Mouse (Mus musculus): ENCODE results near the gene Egfl7.

Gene Egfl7

DNA sequence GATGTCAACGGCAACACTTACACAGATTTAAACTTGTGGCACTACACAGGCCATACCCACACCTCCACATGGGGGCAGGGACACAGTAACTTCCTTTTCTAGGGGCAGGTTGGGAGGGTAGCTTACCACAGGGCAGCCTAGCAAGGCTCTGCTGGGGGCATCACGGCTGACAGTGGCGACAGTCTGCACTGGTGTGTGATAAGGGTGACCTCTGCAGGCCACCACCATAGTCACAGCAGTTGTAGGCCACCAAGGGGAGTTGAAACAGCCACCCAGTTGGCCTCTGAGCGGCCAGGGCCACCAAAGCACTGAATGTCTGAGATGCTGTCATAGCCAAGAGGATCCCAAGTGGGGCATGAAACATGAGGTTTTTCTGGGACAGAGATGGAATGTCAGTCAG lies 13.6 kb upstream of the Egfl7 start:
- DNase-seq (ENCODE audit: low read depth, low spot score) = peak; percentile 85

DNA sequence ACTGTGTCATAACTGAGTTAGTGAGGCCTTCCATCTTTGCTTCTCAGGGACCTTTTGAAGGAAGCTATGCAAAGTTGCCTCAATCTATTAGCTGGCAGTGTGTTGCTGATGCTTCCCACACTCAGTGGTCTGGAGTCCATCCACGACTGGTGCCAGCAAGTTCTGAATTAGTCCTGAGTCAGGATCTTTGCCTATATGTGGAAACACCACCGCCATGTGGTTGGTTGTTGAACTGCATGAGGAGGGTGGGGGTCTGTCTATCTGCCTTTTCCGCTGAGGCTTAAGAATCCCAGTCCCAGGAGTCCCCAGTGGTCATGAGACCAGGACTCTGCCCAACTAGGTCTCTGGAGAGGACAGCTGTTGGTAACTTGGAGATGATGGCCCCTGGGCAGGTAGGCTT lies 9.8 kb upstream of the Egfl7 start:
- peak; percentile 69 for DNase-seq (ENCODE audit: low read depth, low spot score)

DNA sequence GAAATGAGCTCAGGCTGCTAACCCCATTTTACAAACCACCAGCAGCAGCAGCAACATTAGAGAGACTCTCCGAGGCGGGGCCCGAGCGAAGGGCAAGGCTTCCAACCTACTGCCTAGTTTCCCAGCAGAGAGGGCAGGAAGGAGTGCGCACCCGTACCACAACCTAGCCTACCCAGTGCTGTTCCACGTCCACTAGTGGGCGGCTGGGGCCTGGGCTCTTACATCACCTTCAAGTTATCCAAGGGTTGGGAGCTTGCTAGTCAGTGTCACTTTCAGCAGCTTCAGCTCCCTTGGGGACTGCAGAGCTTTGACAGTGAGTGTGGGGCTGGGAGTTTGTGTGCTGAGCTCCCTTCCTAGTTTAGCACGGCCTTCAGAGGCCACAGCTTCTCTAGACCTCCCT lies 8.4 kb upstream of the Egfl7 start:
- no peak for DNase-seq (ENCODE audit: low read depth, low spot score)

DNA sequence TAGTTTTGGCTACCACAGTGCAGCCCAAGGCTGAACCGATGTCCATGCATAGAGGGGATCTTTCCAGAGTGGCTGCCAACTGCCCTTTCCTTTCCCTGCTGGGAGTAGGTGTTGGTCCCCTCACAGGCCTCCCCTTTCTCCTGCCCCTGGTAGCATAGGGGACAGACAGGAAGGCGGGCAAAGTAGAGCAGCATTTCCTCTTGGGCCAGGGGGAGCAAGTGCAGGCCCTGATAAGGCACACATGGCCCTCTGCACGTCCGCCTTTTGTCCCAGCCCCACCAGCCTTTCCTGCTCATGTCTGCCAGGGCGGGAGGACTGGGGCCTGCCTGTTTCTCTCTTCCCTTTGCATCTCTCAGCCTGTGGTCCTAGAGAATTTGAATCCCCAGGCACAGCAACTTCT lies 8.0 kb upstream of the Egfl7 start:
- no peak for DNase-seq (ENCODE audit: low read depth, low spot score)

DNA sequence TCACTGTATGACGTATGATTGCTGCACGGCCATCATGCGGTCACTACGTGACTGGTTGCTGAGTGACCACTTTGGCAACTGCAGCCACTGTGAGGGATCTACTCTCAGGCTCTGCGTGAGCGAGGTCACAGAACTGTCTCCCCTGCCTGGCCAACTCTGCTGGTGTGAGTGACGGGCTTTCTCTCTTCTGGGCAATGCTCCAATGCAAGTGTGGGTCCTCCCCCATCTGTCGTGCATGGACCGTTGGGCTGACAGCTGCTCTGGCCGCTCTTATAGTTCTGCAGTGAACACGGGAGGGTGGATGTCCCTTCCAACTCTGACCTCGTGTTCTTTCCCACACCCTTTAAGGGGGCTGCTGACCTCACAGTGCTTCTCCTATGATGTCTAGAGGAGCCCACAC lies 6.4 kb upstream of the Egfl7 start:
- DNase-seq (ENCODE audit: low read depth, low spot score) = no peak

DNA sequence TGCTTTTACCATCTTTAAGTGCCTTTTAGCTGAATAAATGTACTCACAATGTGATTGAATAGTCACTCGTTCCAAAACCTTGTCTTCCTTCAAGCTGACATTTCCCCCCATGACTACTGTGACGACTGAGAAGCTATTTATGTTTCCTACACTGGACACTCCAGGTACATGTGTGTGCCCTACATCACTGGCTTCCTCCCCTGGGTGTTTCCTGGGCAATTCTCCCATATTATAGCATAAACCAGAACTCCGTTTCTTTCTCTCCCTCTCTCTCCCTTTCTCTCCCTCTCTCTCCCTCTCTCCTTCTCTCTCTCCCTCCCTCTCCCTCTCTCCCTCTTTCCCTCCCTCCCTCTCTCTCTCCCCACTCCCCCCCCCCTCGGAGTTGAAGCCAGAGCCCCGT lies 6.0 kb upstream of the Egfl7 start:
- no peak for DNase-seq (ENCODE audit: low read depth, low spot score)

DNA sequence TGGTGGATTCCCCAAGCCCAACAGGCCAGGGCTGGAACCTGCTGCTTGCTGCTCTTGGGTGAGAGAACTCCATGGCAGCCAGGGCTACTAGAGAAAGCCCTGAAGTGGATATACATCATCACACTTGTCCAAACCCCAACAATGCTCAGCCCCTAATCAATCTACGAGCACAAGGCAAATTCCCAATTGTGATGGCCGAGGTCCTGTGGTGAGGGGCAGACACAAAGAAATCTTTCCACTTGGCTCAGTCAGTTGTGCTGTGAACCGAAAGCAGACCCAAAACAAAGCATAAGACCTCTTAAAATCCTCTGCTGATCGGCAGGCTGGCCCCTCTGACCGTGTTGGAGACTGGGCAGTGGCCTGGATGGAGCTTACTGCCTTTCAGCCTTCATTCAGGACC lies 5.0 kb upstream of the Egfl7 start:
- no peak for DNase-seq (ENCODE audit: low read depth, low spot score)

DNA sequence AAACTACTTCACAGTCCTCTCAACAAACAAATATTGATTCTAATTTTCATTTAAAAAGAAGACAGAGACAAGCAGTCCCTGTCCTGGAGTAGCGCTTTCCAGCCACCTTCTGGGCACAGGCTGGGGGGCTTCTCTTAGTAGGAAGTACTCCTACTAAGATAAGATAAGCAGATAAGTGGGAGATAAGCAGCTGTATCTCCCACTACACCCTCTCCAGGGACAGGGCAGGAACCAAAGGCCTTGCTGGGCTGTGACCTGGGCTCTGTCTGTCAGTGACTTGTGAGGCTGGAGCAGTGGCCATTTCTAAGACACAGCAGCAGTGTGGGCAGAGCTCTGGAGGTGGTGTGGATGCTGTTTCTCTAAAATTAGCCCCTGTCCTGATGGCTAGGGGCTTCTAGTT lies 4.4 kb upstream of the Egfl7 start:
- no peak for DNase-seq (ENCODE audit: low read depth, low spot score)

DNA sequence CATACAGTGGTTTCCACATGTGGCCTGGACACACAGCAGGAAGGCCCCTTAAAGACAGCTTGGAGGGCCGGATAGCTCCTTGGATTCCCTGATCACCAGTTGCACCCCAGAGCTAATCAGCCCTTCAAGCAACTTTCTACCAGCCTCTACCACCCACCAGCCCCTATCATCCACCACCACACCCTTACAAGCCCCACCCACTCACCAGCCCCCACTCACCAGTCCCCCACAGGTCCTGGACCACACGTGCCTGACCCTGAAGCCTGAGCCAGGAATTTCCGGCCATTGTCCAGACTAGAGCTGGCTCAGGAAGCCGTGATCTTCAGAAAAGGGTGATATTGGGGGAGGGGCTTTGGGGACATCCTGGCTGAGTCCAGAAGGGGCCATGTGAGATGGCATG lies 3.9 kb upstream of the Egfl7 start:
- no peak for DNase-seq (ENCODE audit: low read depth, low spot score)

DNA sequence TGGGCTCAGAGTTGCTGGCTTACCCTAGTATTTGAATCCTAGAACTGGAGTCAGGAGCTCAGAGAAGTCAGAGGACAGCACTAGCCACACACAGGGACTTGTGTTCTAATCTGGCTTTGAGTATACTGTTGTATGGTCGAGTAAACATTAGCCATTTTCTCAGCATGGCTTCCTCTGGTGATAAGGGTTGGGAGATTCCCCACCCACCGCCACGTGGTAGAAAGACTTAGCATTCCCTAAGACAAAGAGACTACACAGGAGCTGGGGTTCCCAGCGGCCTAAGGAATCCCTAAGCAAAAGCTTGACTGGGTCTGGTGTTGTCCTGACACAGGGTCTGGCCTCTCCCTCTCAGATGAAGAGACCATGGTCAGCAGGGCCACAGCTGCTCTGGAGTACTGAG lies 3.4 kb upstream of the Egfl7 start:
- no peak for DNase-seq (ENCODE audit: low read depth, low spot score)

DNA sequence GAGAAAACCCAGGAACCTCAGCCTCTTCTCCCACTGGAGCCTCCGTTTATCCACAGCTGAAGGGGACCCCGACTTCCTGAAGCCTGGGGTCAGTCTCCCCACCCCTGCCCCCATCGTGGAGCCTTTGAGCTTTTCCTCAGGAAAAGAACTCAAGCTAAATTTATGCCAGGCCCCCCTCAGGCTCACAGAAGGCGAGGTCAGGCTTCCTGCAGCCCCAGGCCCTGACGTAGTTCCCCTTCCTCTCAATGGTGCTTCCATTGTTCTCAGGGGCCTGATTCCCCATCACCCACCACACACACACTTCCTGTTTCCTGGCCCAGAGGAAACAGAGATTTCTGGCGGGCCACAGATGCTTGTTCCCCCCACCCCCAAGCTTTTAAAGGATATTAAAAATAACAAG lies 1.4 kb upstream of the Egfl7 start:
- DNase-seq (ENCODE audit: low read depth, low spot score) = no peak

DNA sequence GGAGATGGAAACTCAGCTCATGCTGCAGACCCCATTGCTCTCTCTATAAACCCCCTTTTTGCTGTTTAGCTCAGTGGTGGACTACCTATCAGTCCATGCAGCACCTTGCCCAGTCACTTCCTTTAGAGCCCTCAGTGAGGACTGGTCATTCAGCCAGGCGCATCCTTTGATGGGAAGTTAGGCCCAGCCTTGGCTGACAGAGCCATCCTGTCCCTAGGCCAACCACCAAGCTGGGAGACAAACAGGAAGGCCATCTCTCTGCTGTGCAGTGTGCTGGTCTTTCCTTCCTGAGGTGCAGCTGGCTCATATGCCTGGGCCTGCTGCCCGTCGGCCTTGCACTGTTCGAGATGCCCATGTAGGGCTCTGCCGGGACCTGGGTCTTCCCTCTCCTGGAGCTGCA lies 937 bp downstream of the Egfl7 start:
- no peak for DNase-seq (ENCODE audit: low read depth, low spot score)

DNA sequence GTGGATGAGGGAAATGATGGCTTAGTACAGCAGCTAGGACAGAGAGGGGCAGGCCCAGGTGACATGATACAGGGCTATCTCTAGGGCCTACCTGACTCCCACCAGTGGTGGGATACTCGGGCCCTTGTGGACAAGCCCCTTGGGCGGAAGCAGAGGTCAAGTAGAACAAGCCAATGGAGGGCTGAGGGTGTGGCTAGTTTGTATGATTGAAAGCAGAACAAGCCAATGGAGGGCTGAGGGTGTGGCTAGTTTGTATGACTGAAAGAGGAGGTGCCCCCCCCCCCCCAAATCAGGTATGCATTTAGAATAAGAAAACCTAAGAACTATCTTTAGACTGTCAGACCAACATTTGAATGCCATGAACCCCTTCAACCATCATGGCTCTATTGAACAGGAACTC lies 2.4 kb downstream of the Egfl7 start:
- DNase-seq (ENCODE audit: low read depth, low spot score) = no peak

DNA sequence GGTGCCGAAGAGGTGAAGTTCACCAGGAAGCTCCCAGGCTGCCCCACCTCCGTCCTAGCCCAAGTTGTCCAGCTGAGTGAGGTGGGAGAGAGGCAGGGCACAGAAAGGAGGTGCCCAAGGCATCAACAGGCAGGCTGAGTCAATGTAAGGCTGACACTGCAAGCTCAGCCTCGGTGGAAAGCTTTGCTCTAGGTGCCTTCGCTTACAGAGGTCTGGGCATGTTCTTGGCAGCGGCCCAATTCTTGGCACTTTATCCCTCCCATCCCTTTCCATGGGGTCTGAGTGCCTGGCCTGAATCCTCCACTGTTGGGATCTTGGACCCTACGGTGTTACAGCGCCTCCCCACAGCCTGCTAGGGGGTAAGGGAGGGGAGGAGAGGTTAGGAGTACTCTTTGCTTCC lies 2.9 kb downstream of the Egfl7 start:
- DNase-seq (ENCODE audit: low read depth, low spot score) = no peak

DNA sequence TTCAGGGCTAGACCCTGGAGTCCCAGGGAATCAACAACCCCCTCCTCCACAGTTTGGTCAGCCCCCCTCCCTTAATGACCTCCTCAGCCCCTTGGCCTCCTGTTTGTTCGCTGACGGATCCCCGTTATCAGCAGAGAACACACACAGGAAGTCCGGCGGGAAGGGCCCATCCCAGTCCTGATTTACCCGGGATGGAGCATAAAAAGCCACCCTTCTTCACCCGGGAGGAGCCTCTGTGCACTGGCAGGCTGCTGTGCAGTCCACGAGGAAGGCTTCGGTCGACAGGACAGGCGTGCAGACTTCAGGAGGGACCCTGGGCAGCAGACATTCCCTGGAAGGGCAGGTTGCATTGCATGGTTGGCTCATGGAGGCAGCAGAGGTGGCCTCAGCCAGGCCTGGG lies 3.8 kb downstream of the Egfl7 start:
- no peak for DNase-seq (ENCODE audit: low read depth, low spot score)

DNA sequence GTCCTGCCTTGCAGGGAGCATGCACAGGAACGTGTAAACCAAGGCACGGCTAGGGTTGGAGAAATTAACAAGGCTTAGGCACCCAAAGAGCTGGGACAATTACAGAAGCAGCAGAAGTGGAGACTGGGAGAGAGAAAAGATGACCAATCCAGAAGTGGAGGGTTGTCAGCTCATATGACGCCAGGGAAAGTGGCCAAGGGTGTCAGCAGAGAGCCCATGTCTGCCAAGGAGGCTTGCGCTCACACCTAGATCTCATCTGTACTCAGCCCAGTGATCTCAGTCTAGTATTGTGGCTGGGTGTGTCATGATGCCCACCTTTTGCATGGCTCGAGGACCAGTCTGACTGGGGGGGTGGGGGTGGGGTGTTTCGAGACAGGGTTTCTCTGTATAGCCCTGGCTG lies 5.9 kb downstream of the Egfl7 start:
- DNase-seq (ENCODE audit: low read depth, low spot score) = no peak

DNA sequence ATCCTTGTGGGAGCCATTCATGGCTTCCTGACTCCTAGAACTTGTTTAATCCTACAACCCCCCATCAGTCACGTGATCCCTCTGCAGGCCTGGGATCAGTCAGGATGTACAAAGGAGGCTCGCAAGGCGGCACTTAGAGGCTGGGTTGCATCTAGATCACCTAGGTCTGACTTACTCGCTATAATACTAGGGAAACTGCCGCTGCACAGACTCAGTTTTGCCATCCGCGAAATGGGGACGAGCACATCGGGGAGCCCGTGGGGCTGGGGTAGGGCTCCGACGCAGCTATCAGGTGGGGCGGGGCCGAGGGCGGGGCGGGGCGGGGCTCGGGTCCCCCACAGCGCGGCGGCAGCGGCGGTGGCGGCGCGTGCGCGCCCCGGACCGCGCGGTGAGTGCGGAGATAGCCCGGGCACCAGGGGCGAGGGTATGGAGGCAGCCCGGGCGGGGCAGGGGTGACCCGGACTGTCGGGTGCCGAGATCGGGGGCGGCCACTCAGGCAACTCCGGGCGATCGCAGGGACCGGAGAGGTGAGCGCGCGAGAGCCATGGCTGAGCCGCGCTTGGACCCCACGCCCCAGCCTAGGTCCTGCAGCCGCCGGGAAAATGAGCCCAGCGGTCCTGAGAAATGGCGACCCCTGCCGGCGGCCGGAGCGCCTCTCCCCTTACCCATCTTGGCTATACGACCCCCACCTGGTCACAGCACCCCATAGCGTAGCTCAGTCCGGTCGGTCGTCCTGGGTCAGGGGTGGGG lies 6.7 kb downstream of the Egfl7 start, which contains the start of gene Gm20532:
TSS of gene Gm20532 (plus strand) at position 346 of the 750 bp plus-strand sequence.
- peak; percentile 71 for DNase-seq (ENCODE audit: low read depth, low spot score)

DNA sequence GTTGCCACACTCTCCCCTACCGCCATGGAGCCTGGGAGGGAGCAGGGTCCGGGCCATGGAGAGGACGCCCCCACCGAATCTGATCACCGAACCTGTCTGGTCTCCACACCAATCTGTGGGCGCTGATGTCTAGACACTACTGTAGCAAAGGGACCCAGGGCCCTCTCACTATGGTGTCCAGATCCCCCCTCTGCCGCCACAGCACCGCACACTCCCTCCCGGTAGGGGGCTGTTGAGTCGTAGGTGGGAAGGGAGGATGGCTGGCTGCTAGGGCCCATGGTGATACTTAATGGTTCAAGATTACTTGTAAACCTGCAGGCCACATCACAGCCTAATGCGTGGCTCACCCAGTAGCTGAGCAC lies 7.2 kb downstream of the Egfl7 start:
- peak; percentile 50 for DNase-seq (ENCODE audit: low read depth, low spot score)

DNA sequence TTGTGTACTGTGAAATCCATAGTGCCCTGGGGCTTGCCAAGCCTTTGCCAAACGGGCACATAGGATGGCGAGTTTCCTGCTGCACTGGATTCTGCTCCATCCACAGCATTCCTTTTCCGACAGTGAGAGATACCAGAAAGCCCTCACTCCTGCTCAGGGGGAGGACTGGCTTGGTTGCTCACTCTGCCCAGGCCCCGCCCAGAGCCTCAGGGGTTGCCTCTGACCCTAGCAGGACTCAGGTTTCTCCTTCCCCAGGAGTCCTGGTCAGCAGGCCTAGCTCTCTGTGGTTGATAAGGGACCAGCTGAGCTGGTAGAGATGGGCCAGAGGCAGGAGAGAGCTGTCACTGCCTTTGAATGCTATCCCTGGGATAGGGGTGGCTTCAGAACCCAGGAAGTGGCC lies 8.8 kb downstream of the Egfl7 start:
- DNase-seq (ENCODE audit: low read depth, low spot score) = no peak

DNA sequence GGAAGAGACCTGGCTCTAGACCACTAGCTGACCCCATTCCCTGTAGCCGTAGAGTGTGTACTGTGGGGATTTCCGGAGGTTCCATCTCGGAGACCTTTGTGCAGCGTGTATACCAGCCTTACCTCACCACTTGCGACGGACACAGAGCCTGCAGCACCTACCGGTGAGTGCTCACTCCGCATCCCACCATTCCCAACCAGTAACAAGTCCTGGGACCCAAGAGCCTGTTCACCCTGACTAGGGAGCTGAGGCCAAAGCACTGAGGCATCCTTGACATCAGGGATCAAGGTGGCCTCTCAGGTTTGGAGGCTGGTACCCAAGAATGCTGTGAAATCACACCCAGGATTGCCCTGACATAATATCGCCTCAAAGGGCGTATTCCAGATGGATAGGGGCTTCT lies 9.5 kb downstream of the Egfl7 start:
- DNase-seq (ENCODE audit: low read depth, low spot score) = no peak

DNA sequence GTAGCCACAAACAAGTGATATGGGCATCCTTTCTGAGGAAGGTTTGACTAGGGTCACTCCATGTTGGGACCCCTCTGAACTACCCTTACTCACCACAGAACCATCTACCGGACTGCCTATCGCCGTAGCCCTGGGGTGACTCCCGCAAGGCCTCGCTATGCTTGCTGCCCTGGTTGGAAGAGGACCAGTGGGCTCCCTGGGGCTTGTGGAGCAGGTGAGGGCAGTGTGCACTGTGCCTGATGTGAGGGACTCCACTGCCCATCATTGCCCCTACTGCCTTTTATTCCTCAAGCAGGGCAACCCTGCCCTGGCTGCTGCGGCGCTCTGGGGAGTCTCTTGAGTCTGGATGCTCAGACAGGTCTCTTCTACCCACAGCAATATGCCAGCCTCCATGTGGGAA lies 10.5 kb downstream of the Egfl7 start:
- DNase-seq (ENCODE audit: low read depth, low spot score) = no peak

DNA sequence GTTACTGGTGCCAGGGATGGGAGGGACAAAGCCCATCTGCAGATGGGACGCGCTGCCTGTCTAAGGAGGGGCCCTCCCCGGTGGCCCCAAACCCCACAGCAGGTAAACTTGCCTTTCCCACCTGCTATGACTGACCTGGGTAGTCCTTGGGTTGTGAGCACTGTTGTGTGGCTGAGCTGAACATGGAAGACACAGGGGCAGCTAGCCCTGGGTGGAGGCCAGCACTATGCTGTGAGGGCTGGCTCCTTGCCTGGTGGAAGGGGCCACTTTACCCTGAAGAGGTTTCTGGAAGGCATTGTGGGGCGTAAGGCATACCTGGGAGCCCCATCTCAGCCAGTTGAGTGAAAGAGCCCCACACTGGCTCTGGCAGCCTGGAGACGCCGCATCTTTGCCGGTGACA lies 11.1 kb downstream of the Egfl7 start:
- no peak for DNase-seq (ENCODE audit: low read depth, low spot score)

DNA sequence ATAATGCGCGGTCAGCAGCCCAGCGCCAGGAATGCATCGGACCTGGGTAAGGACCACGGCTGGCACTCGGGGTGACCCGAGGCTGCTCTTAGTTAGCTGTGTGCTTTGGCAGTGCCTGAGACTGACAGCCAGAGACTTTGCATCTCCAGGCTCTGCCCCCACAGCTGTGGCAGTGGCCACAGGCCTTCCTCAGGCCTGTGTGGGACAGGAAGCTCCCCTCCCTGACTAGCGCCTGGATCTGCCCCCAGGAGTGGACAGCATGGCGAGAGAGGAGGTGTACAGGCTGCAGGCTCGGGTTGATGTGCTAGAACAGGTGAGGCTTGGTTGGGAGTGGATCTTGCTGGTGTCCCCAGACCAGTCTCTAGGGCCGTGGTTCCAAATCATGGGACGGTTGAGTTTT lies 11.6 kb downstream of the Egfl7 start:
- DNase-seq (ENCODE audit: low read depth, low spot score) = no peak
